Mouse (Mus musculus) limb, embryonic 10.5 days (tissue): ENCODE measurements around the gene Pidd1. TPM values are rescaled to one million over a fixed set of nuclear protein-coding genes. Genes with fewer than 3 reads are reported as not detected.

Source experiments
- DNase-seq: peaks from one replicate; pipeline ENCODE4 v3.0.0-alpha.2; 2017; ENCODE audit warnings: low spot score
- H3K27ac ChIP-seq: fragments of 300-500 bp; sonication (generic); 2 replicates; pipeline ENCODE4 v1.5.1; 2016; ENCODE audit warnings: mild to moderate bottlenecking
- H3K27me3 ChIP-seq: fragments of 300-500 bp; sonication (generic); 2 replicates; pipeline ENCODE4 v1.6.1; 2016; ENCODE audit warnings: low read depth, mild to moderate bottlenecking; ENCODE audit not compliant: poor library complexity, severe bottlenecking
- H3K36me3 ChIP-seq: fragments of 300-500 bp; sonication (generic); 2 replicates; pipeline ENCODE4 v1.6.1; 2016; ENCODE audit warnings: mild to moderate bottlenecking, moderate library complexity
- H3K4me1 ChIP-seq: fragments of 300-500 bp; sonication (generic); 2 replicates; pipeline ENCODE4 v1.6.1; 2016
- H3K4me3 ChIP-seq: fragments of 300-500 bp; sonication (generic); 2 replicates; pipeline ENCODE4 v1.5.1; 2016; ENCODE audit warnings: mild to moderate bottlenecking, moderate library complexity
- H3K9me3 ChIP-seq: fragments of 300-500 bp; sonication (generic); replicated peaks from 2 replicates; pipeline ENCODE4 v1.6.1; 2016; ENCODE audit warnings: mild to moderate bottlenecking
- WGBS: fragments of 180-500 bp; shearing (Covaris S2); methylation state at CpG from one replicate; pipeline ENCODE4 v1.1.7; 2016; 5-methylcytosine and 5-hydroxymethylcytosine counted together
- polyA plus RNA-seq: library from polyadenylated mRNA; unstranded; fragments of >200 nt; fragmentation: Nextera tagmentation; extraction: Ambion mirVana; gene quantifications from 2 replicates; pipeline ENCODE4 v1.2.1, GENCODE M21; 2016

The Pidd1 gene
- polyA plus RNA-seq, 1 experiment from 2014 or later: 30.0 TPM

- 0 out of 2 replicates have a peak, but pooled peaks cover 3% of the 10 kb centered on the region for H3K36me3 ChIP-seq
- H3K4me3 ChIP-seq: peak overlapping the region; percentile 69
- no peak overlapping the region for H3K27ac ChIP-seq
- peaks cover 43% of the 10 kb centered on the region for H3K27me3 ChIP-seq
- peaks cover 47% of the 10 kb centered on the region for H3K4me1 ChIP-seq
- peak; percentile 67 for DNase-seq
- WGBS: 12% methylated on average over 10 of the region's 10 CpGs
- no peaks in the 10 kb centered on the region for H3K9me3 ChIP-seq
Measured at GRCm38 (mm10) chr7:141480842-141481497, 37.1 kb upstream of the Pidd1 start.

GRCm38 (mm10) chr7:141478270-141478748 is 34.5 kb upstream of the Pidd1 start:
- H3K36me3 ChIP-seq: no peaks in the 10 kb centered on the region
- no peak overlapping the region for H3K4me3 ChIP-seq
- no peak for DNase-seq
- no peak overlapping the region for H3K27ac ChIP-seq
- H3K9me3 ChIP-seq: no peaks in the 10 kb centered on the region
- peaks cover 29% of the 10 kb centered on the region for H3K27me3 ChIP-seq
- whole genome bisulfite sequencing: 84% methylated on average over 5 of the region's 5 CpGs
- peaks cover 69% of the 10 kb centered on the region for H3K4me1 ChIP-seq

GRCm38 (mm10) chr7:141477578-141478269 is 33.9 kb upstream of the Pidd1 start:
- Histone ChIP-seq H3K27me3 (peaks cover 23% of the 10 kb centered on the region), H3K9me3 (no peaks in the 10 kb centered on the region), H3K36me3 (peaks cover 2% of the 10 kb centered on the region), H3K4me1 (peaks cover 68% of the 10 kb centered on the region), H3K4me3 (no peak overlapping the region), H3K27ac (no peak overlapping the region)
- 74% methylated on average over 4 of the region's 4 CpGs for WGBS
- DNase-seq: no peak

GRCm38 (mm10) chr7:141476981-141477370 is 33.2 kb upstream of the Pidd1 start:
- no peak for DNase-seq
- H3K4me1 ChIP-seq: peaks cover 61% of the 10 kb centered on the region
- H3K36me3 ChIP-seq: peaks cover 10% of the 10 kb centered on the region
- H3K27ac ChIP-seq: peak overlapping the region; percentile 98
- H3K9me3 ChIP-seq: no peaks in the 10 kb centered on the region
- H3K4me3 ChIP-seq: peak overlapping the region; percentile 86
- WGBS: 18% methylated on average over 7 of the region's 7 CpGs
- peaks cover 15% of the 10 kb centered on the region for H3K27me3 ChIP-seq

DNA sequence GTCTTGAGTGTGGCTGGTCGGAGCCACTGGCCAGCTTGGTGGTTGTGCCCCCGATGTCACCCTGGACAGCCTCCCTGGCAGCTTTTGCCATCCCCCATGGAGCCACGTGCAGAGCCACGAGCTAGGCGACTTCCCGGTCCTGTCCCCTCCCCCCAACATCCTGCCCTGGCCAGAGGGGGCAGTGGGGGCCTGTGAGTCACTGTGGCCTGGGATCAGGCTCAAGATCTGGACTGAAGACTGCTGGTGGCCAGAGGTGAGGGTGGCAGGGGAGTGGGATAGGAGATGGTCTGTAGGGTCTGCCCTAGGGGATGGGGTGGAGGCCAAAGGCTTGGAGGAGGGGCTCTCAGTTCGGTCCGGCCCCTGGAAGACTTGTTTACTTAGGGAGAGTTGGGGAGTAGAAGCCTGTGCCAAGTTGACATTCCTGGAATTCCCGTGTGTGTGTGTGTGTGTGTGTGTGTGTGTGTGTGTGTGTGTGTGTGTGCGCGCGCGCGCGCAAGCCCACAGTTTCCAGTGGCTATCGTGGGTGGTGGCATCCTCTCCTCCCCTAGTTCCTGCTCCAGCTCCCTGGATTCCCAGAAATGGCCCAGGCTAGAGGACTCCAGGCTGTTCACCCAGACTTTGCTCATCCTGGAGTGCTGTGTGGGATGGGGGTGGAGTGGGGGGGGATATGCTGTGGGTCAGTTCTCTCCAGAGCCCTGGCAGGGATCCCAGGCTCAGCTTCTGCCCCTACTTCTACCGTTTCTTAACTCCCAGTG is 32.6 kb upstream of the Pidd1 start:
- peak overlapping the region; percentile 86 for H3K4me3 ChIP-seq

GRCm38 (mm10) chr7:141475805-141476158 is 32.0 kb upstream of the Pidd1 start:
- H3K27me3 ChIP-seq: peaks cover 4% of the 10 kb centered on the region; the same call in 1 of the 2 replicates

More for the DNA sequence above, 32.6 kb upstream of the Pidd1 start:
- DNase-seq: peak; percentile 76
- Histone ChIP-seq H3K36me3 (peaks cover 14% of the 10 kb centered on the region), H3K27ac (peak overlapping the region; percentile 98), H3K9me3 (no peaks in the 10 kb centered on the region), H3K27me3 (peaks cover 10% of the 10 kb centered on the region; the same call in 1 of the 2 replicates), H3K4me1 (peaks cover 55% of the 10 kb centered on the region)
- WGBS: 1% methylated on average over 11 of the region's 17 CpGs

DNA sequence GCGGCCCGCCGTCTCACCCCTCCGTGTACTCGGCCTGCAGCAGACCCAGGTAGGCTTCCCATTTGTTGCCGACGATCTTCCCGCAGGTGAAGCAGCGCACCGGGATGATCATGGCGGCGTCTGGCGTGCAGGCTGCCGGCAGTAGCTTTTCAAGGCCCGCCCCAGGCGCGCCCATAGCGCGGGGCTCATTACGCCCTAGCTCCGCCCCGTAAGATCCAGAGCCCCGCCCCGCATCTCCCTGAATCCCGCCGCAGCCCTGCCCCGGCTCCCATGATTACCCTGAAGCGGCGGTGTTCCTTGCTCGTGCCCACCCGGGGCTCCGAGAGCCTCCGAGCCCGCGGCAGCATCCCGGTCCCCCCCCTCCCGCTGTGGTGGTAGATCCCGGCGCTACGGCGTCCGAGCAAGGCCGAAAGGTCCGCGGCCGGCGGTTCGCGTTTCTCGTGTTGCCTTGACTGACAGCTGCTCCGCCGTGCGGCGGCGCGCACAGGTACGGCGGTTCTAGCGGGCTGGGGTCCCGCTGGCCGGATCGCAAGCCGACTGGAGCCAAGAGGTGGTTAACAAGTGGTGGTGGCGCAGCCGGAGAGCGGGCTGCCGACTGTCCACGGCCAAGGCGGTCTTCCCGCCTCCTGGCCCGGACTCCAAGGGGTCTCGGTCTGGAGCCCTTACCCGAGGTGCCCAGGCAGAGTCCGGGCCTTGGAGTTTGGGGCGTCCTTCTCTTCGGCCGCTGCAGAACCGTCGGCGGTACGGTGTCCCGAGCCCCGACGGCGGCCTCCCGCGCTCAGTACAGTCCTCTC is 31.4 kb upstream of the Pidd1 start, which contains the start of the genes Polr2l and Tspan4:
Gene Polr2l, minus strand, starts transcription at position 122 of the 794 bp plus-strand sequence.
Gene Tspan4, plus strand, starts transcription at position 230 of the 794 bp plus-strand sequence.
- peaks cover 26% of the 10 kb centered on the region for H3K36me3 ChIP-seq
- no peaks in the 10 kb centered on the region for H3K9me3 ChIP-seq
- H3K4me1 ChIP-seq: peaks cover 48% of the 10 kb centered on the region
- peak within 1 kb of the TSS; percentile 98 for H3K27ac ChIP-seq
- WGBS: under 1% methylated on average over 87 of the region's 87 CpGs
- peak within 1 kb of the TSS; percentile 86 for H3K4me3 ChIP-seq
- DNase-seq: peak; percentile 91
- H3K27me3 ChIP-seq: 0 out of 2 replicates have a peak, but pooled peaks cover 4% of the 10 kb centered on the region

More at GRCm38 (mm10) chr7:141475805-141476158, 32.0 kb upstream of the Pidd1 start:
- no peak for DNase-seq
- Histone ChIP-seq H3K27ac (peak overlapping the region; percentile 98), H3K36me3 (peaks cover 20% of the 10 kb centered on the region), H3K4me3 (peak overlapping the region; percentile 86), H3K4me1 (peaks cover 49% of the 10 kb centered on the region), H3K9me3 (no peaks in the 10 kb centered on the region)
- 2% methylated on average over 12 of the region's 12 CpGs for WGBS

GRCm38 (mm10) chr7:141474160-141474559 is 30.3 kb upstream of the Pidd1 start:
- WGBS: 10% methylated on average over 5 of the region's 5 CpGs

GRCm38 (mm10) chr7:141472763-141473162 is 28.9 kb upstream of the Pidd1 start:
- Histone ChIP-seq H3K27me3 (0 out of 2 replicates have a peak, but pooled peaks cover 4% of the 10 kb centered on the region), H3K4me1 (peaks cover 66% of the 10 kb centered on the region), H3K27ac (no peak overlapping the region), H3K36me3 (peaks cover 38% of the 10 kb centered on the region), H3K4me3 (no peak overlapping the region), H3K9me3 (no peaks in the 10 kb centered on the region)
- 88% methylated on average over 6 of the region's 6 CpGs for WGBS
- no peak for DNase-seq

More at GRCm38 (mm10) chr7:141474160-141474559, 30.3 kb upstream of the Pidd1 start:
- peaks cover 59% of the 10 kb centered on the region for H3K4me1 ChIP-seq
- H3K36me3 ChIP-seq: peaks cover 36% of the 10 kb centered on the region
- H3K9me3 ChIP-seq: no peaks in the 10 kb centered on the region
- H3K27me3 ChIP-seq: 0 out of 2 replicates have a peak, but pooled peaks cover 4% of the 10 kb centered on the region
- H3K4me3 ChIP-seq: peak overlapping the region; percentile 86
- no peak for DNase-seq
- H3K27ac ChIP-seq: 0 out of 2 replicates have a peak overlapping the region, but pooled peaks have one; percentile 98

GRCm38 (mm10) chr7:141472226-141472625 is 28.4 kb upstream of the Pidd1 start:
- Histone ChIP-seq H3K4me3 (no peak overlapping the region), H3K27ac (no peak overlapping the region), H3K4me1 (peaks cover 66% of the 10 kb centered on the region), H3K27me3 (0 out of 2 replicates have a peak, but pooled peaks cover 4% of the 10 kb centered on the region), H3K9me3 (no peaks in the 10 kb centered on the region), H3K36me3 (peaks cover 38% of the 10 kb centered on the region)
- WGBS: 91% methylated on average over 6 of the region's 6 CpGs
- no peak for DNase-seq

DNA sequence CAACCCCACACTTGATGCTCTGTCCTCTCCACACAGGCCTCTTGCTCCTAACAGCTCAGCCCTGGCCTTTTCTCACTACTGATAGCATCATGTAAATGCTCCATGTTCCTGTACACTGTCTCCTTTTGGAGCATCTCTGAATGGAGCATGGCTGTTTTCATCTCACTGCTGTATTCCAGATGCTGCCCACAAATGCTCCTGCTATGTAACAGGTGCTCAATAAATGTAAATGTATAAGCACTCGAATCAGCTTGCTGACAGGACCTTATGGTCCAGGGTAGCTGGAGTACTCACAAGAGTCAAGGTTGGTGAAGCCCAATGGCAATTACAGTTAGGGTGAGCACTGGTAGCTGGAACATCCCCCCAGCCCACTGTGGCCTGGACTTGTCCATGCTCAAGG is 27.4 kb upstream of the Pidd1 start:
- peaks cover 65% of the 10 kb centered on the region for H3K4me1 ChIP-seq
- no peak for DNase-seq
- WGBS: 93% methylated on average over 1 of the region's 1 CpGs
- no peak overlapping the region for H3K27ac ChIP-seq
- H3K9me3 ChIP-seq: no peaks in the 10 kb centered on the region
- H3K27me3 ChIP-seq: peaks cover 9% of the 10 kb centered on the region
- H3K36me3 ChIP-seq: peaks cover 38% of the 10 kb centered on the region
- no peak overlapping the region for H3K4me3 ChIP-seq

- no peak for DNase-seq
- Histone ChIP-seq H3K36me3 (peaks cover 38% of the 10 kb centered on the region), H3K4me1 (peaks cover 64% of the 10 kb centered on the region), H3K4me3 (no peak overlapping the region), H3K27ac (no peak overlapping the region), H3K9me3 (no peaks in the 10 kb centered on the region), H3K27me3 (peaks cover 13% of the 10 kb centered on the region)
- 93% methylated on average over 10 of the region's 10 CpGs for WGBS
Measured at GRCm38 (mm10) chr7:141470637-141470944, 26.8 kb upstream of the Pidd1 start.
